Mouse (Mus musculus): ENCODE data around the gene A630076J17Rik.

- TF ChIP-seq GATA1 (IDR thresholded peaks at IDR 0.05; ENCODE audit: low read length) (no peak), TAL1 (IDR thresholded peaks at IDR 0.05; ENCODE audit: low read length) (no peak)
Observed at GRCm38 (mm10) chr3:107257924-107258323, 27.5 kb downstream of the A630076J17Rik start.

Data from erythroblast, embryonic 14.5 days (primary cell).